12 mouse cellular contexts compared by ENCODE assay signal in the genomic region with DNA sequence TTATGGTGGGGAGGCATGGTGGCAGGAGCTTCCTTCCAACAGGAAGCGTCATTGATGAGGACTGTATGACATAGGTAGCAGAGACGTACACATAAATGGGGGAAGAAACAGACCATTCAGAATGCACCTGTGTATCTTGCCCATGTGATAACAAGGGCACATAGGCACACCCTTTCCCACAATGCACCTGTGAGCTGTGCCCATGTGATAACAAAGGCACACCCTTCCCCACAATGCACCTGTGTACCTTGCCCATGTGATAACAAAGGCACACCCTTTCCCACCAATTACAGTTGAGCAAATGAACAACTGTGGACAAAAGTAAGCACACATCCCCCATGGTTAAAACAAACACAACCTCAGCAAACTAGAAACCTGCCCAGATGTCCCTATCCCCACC. TPM values are rescaled to one million over a fixed set of nuclear protein-coding genes. Genes with fewer than 3 reads are reported as not detected.
"Had no signal": no experiment of that assay in that cellular context is flagged by ENCODE, and none has a peak within 500 bp of the region (broad histone marks: within the 10 kb centered on the region; RNA-seq: fewer than 3 reads in every experiment).

No protein-coding gene starts in this region.

- H3K36me3 ChIP-seq: limb, embryonic 12.5 days; midbrain, embryonic 13.5 days; neural tube, embryonic 15.5 days had no signal

- DNase-seq: kidney, adult 18-20 months; kidney, postnatal 36 days; lung, adult 18-20 months; thymus, adult 18-20 months; thymus, postnatal 14 days had no signal

- H3K9ac ChIP-seq: limb, embryonic 12.5 days; midbrain, embryonic 13.5 days; neural tube, embryonic 15.5 days had no signal

- H3K4me3 ChIP-seq: layer of hippocampus, adult 2 months; limb, embryonic 12.5 days; midbrain, embryonic 13.5 days; myocyte; neural tube, embryonic 15.5 days had no signal

- ATAC-seq: midbrain, embryonic 13.5 days had no signal

- H3K4me2 ChIP-seq: limb, embryonic 12.5 days; midbrain, embryonic 13.5 days; neural tube, embryonic 15.5 days had no signal

- H3K9me3 ChIP-seq: limb, embryonic 12.5 days; midbrain, embryonic 13.5 days; neural tube, embryonic 15.5 days had no signal

- H3K27ac ChIP-seq: layer of hippocampus, adult 2 months; limb, embryonic 12.5 days; midbrain, embryonic 13.5 days; neural tube, embryonic 15.5 days had no signal

RNA-seq across cellular contexts. Expression of a gene that starts 23.9 kb away (rescaled TPM):
- total RNA-seq: layer of hippocampus, adult 2 months; left cerebral cortex, postnatal 36 days; liver, adult 2 months had no signal
- polyA plus RNA-seq: liver, adult 2 months had no signal

RNA-seq across cellular contexts. Expression of a gene that starts 54.5 kb away (rescaled TPM):
- total RNA-seq: liver, adult 2 months had no signal
- polyA plus RNA-seq: liver, adult 2 months had no signal
